Mouse (Mus musculus): Measurements from ENCODE around the gene Nr4a2.
A peak's percentile ranks its signal among the peaks of the same experiment; 100 is the strongest.

GRCm38 (mm10) chr2:57116366-57117200 is 7.2 kb downstream of the Nr4a2 start:
- TF ChIP-seq CTCF (IDR thresholded peaks at IDR 0.05) (peak; percentile 48), EP300 (IDR thresholded peaks at IDR 0.05) (peak; percentile 87)
